Mouse (Mus musculus): Measurements from ENCODE around the gene Tmem108. TPM values are rescaled to one million over a fixed set of nuclear protein-coding genes. Genes with fewer than 3 reads are reported as not detected.

Gene Tmem108
- polyA plus RNA-seq, 1 experiment: 0.01 TPM

GRCm38 (mm10) chr9:103739062-103739461 lies 22.6 kb downstream of the Tmem108 start:
- no peak overlapping the region for H3ac ChIP-seq (ENCODE audit: control insufficient read depth, insufficient read length, low read depth)
- no peak for TF ChIP-seq CEBPB (IDR thresholded peaks at IDR 0.05; ENCODE audit: low read depth)
- no peak for TF ChIP-seq MAX (IDR thresholded peaks at IDR 0.05)
- no peak for TF ChIP-seq CTCF (IDR thresholded peaks at IDR 0.05; ENCODE audit: control insufficient read depth, insufficient read depth, insufficient read length)
- no peaks in the 10 kb centered on the region for H3K27me3 ChIP-seq (ENCODE audit: control insufficient read depth, insufficient read depth, insufficient read length)
- H3K4me3 ChIP-seq (ENCODE audit: insufficient read depth, poor library complexity, severe bottlenecking): no peak overlapping the region
- H3K79me2 ChIP-seq (ENCODE audit: control insufficient read depth, insufficient read depth): no peaks in the 10 kb centered on the region
- H3K79me3 ChIP-seq (ENCODE audit: low read depth): no peaks in the 10 kb centered on the region
- no peaks in the 10 kb centered on the region for H3K36me3 ChIP-seq (ENCODE audit: control insufficient read depth, insufficient read depth)

GRCm38 (mm10) chr9:103729716-103730115 lies 31.9 kb downstream of the Tmem108 start:
- H3K79me3 ChIP-seq (ENCODE audit: low read depth): no peaks in the 10 kb centered on the region
- no peak overlapping the region for H3K4me3 ChIP-seq (ENCODE audit: insufficient read depth, poor library complexity, severe bottlenecking)
- no peaks in the 10 kb centered on the region for H3K36me3 ChIP-seq (ENCODE audit: control insufficient read depth, insufficient read depth)
- H3ac ChIP-seq (ENCODE audit: control insufficient read depth, insufficient read length, low read depth): no peak overlapping the region
- TF ChIP-seq CEBPB (IDR thresholded peaks at IDR 0.05; ENCODE audit: low read depth) (no peak), MYOG (IDR thresholded peaks at IDR 0.05; ENCODE audit: control insufficient read depth, extremely low read depth, insufficient read length) (no peak), MYOD1 (IDR thresholded peaks at IDR 0.05; ENCODE audit: control insufficient read depth, insufficient read length, low read depth) (no peak), MAX (IDR thresholded peaks at IDR 0.05) (no peak), USF1 (IDR thresholded peaks at IDR 0.05; ENCODE audit: low read depth) (no peak), CTCF (IDR thresholded peaks at IDR 0.05; ENCODE audit: control insufficient read depth, insufficient read depth, insufficient read length) (no peak), FOSL1 (IDR thresholded peaks at IDR 0.05; ENCODE audit: insufficient read depth, low read length, poor library complexity, severe bottlenecking) (no peak)
- H3K27me3 ChIP-seq (ENCODE audit: control insufficient read depth, insufficient read depth, insufficient read length): no peaks in the 10 kb centered on the region
- no peaks in the 10 kb centered on the region for H3K79me2 ChIP-seq (ENCODE audit: control insufficient read depth, insufficient read depth)

- H3K79me3 ChIP-seq (ENCODE audit: low read depth): no peaks in the 10 kb centered on the region
- H3K27me3 ChIP-seq (ENCODE audit: control insufficient read depth, insufficient read depth, insufficient read length): no peaks in the 10 kb centered on the region
These were observed 34.7 kb downstream of the Tmem108 start for GRCm38 (mm10) chr9:103726751-103727462.

GRCm38 (mm10) chr9:103725497-103725896 lies 36.1 kb downstream of the Tmem108 start:
- Histone ChIP-seq H3ac (ENCODE audit: control insufficient read depth, insufficient read length, low read depth) (no peak overlapping the region), H3K27me3 (ENCODE audit: control insufficient read depth, insufficient read depth, insufficient read length) (no peaks in the 10 kb centered on the region), H3K36me3 (ENCODE audit: control insufficient read depth, insufficient read depth) (no peaks in the 10 kb centered on the region), H3K79me2 (ENCODE audit: control insufficient read depth, insufficient read depth) (no peaks in the 10 kb centered on the region), H3K79me3 (ENCODE audit: low read depth) (no peaks in the 10 kb centered on the region), H3K4me3 (ENCODE audit: insufficient read depth, poor library complexity, severe bottlenecking) (no peak overlapping the region)
- TF ChIP-seq CEBPB (IDR thresholded peaks at IDR 0.05; ENCODE audit: low read depth) (no peak), FOSL1 (IDR thresholded peaks at IDR 0.05; ENCODE audit: insufficient read depth, low read length, poor library complexity, severe bottlenecking) (no peak), MYOD1 (IDR thresholded peaks at IDR 0.05; ENCODE audit: control insufficient read depth, insufficient read length, low read depth) (no peak), MAX (IDR thresholded peaks at IDR 0.05) (no peak), USF1 (IDR thresholded peaks at IDR 0.05; ENCODE audit: low read depth) (no peak), CTCF (IDR thresholded peaks at IDR 0.05; ENCODE audit: control insufficient read depth, insufficient read depth, insufficient read length) (no peak), MYOG (IDR thresholded peaks at IDR 0.05; ENCODE audit: control insufficient read depth, extremely low read depth, insufficient read length) (no peak)

More at GRCm38 (mm10) chr9:103726751-103727462, 34.7 kb downstream of the Tmem108 start:
- H3K79me2 ChIP-seq (ENCODE audit: control insufficient read depth, insufficient read depth): no peaks in the 10 kb centered on the region
- H3K36me3 ChIP-seq (ENCODE audit: control insufficient read depth, insufficient read depth): no peaks in the 10 kb centered on the region
- H3K4me3 ChIP-seq (ENCODE audit: insufficient read depth, poor library complexity, severe bottlenecking): no peak overlapping the region
- no peak overlapping the region for H3ac ChIP-seq (ENCODE audit: control insufficient read depth, insufficient read length, low read depth)
- no peak for TF ChIP-seq CEBPB (IDR thresholded peaks at IDR 0.05; ENCODE audit: low read depth)
- TF ChIP-seq USF1 (IDR thresholded peaks at IDR 0.05; ENCODE audit: low read depth): no peak
- no peak for TF ChIP-seq FOSL1 (IDR thresholded peaks at IDR 0.05; ENCODE audit: insufficient read depth, low read length, poor library complexity, severe bottlenecking)
- no peak for TF ChIP-seq MYOG (IDR thresholded peaks at IDR 0.05; ENCODE audit: control insufficient read depth, extremely low read depth, insufficient read length)
- TF ChIP-seq CTCF (IDR thresholded peaks at IDR 0.05; ENCODE audit: control insufficient read depth, insufficient read depth, insufficient read length): no peak
- TF ChIP-seq MAX (IDR thresholded peaks at IDR 0.05): no peak
- TF ChIP-seq MYOD1 (IDR thresholded peaks at IDR 0.05; ENCODE audit: control insufficient read depth, insufficient read length, low read depth): no peak

- no peaks in the 10 kb centered on the region for H3K36me3 ChIP-seq (ENCODE audit: control insufficient read depth, insufficient read depth)
- no peak overlapping the region for H3ac ChIP-seq (ENCODE audit: control insufficient read depth, insufficient read length, low read depth)
- no peaks in the 10 kb centered on the region for H3K79me2 ChIP-seq (ENCODE audit: control insufficient read depth, insufficient read depth)
- TF ChIP-seq USF1 (IDR thresholded peaks at IDR 0.05; ENCODE audit: low read depth) (no peak), MYOD1 (IDR thresholded peaks at IDR 0.05; ENCODE audit: control insufficient read depth, insufficient read length, low read depth) (no peak), CTCF (IDR thresholded peaks at IDR 0.05; ENCODE audit: control insufficient read depth, insufficient read depth, insufficient read length) (no peak), MYOG (IDR thresholded peaks at IDR 0.05; ENCODE audit: control insufficient read depth, extremely low read depth, insufficient read length) (no peak)
- H3K27me3 ChIP-seq (ENCODE audit: control insufficient read depth, insufficient read depth, insufficient read length): no peaks in the 10 kb centered on the region
- no peaks in the 10 kb centered on the region for H3K79me3 ChIP-seq (ENCODE audit: low read depth)
- H3K4me3 ChIP-seq (ENCODE audit: insufficient read depth, poor library complexity, severe bottlenecking): no peak overlapping the region
These were observed 40.2 kb downstream of the Tmem108 start for GRCm38 (mm10) chr9:103721486-103721885.

- H3ac ChIP-seq (ENCODE audit: control insufficient read depth, insufficient read length, low read depth): no peak overlapping the region
- TF ChIP-seq MAX (IDR thresholded peaks at IDR 0.05): no peak
- no peak for TF ChIP-seq CTCF (IDR thresholded peaks at IDR 0.05; ENCODE audit: control insufficient read depth, insufficient read depth, insufficient read length)
- TF ChIP-seq USF1 (IDR thresholded peaks at IDR 0.05; ENCODE audit: low read depth): no peak
- TF ChIP-seq CEBPB (IDR thresholded peaks at IDR 0.05; ENCODE audit: low read depth): no peak
- TF ChIP-seq FOSL1 (IDR thresholded peaks at IDR 0.05; ENCODE audit: insufficient read depth, low read length, poor library complexity, severe bottlenecking): no peak
- TF ChIP-seq MYOG (IDR thresholded peaks at IDR 0.05; ENCODE audit: control insufficient read depth, extremely low read depth, insufficient read length): no peak
- no peak for TF ChIP-seq MYOD1 (IDR thresholded peaks at IDR 0.05; ENCODE audit: control insufficient read depth, insufficient read length, low read depth)
- no peaks in the 10 kb centered on the region for H3K27me3 ChIP-seq (ENCODE audit: control insufficient read depth, insufficient read depth, insufficient read length)
- H3K36me3 ChIP-seq (ENCODE audit: control insufficient read depth, insufficient read depth): no peaks in the 10 kb centered on the region
- H3K79me3 ChIP-seq (ENCODE audit: low read depth): no peaks in the 10 kb centered on the region
- H3K79me2 ChIP-seq (ENCODE audit: control insufficient read depth, insufficient read depth): no peaks in the 10 kb centered on the region
- H3K4me3 ChIP-seq (ENCODE audit: insufficient read depth, poor library complexity, severe bottlenecking): no peak overlapping the region
These were observed 40.6 kb downstream of the Tmem108 start for GRCm38 (mm10) chr9:103721081-103721480.

All from C2C12 (cell line).